Comparison of ENCODE assay signal across 13 mouse cellular contexts in the genomic region with DNA sequence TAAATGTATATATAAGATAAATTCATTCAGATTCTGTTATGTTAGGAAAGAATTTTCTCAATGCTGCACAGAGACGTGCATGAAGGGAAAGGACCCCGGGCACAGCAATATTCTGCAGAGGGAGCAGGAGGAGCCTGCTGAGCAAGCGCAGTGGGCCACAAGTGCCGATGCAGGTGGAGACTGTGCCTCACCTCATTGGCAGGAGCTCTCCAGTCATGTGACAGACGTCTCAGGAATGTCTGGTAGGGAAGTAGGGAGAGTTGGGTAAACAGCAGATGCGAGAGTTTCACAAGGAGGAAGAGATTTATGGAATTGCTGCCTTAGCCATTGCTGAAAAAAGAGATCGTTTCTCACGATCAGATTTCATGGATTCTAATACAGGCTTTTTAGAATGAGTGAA.
A peak's percentile ranks its signal among the peaks of the same experiment; 100 is the strongest.
DNase-seq lines count a peak whose midpoint lies in the region; ATAC-seq and TF ChIP-seq lines count a peak whose summit lies in the region.
"Had no signal": no experiment of that assay in that cellular context is flagged by ENCODE, and none has a peak within 500 bp of the region (broad histone marks: within the 10 kb centered on the region; RNA-seq: fewer than 3 reads in every experiment).

No protein-coding gene starts in this region.

- H3K4me2 ChIP-seq in hindbrain, embryonic 16.5 days (ENCODE audit: low read length): 0 out of 2 replicates have a peak overlapping the region, but pooled peaks have one; percentile 11
- H3K4me2 ChIP-seq in hindbrain, postnatal 0 days (ENCODE audit: low read depth, low read length): no peak overlapping the region
- peak overlapping the region; percentile 35 for H3K4me2 ChIP-seq in kidney, embryonic 16.5 days (replicated peaks; ENCODE audit: low read depth, low read length)
- H3K4me2 ChIP-seq: heart, embryonic 15.5 days; liver, embryonic 15.5 days had no signal

- ATAC-seq in hindbrain, embryonic 16.5 days: 0 out of 2 replicates have a peak, but pooled peaks have one; percentile 18
- ATAC-seq in hindbrain, postnatal 0 days: no peak
- peak; percentile 81 for ATAC-seq in kidney, embryonic 16.5 days (ENCODE audit: low FRiP score, low TSS enrichment)

- no peak for TF ChIP-seq CTCF in hindbrain, postnatal 0 days (IDR thresholded peaks at IDR 0.05; ENCODE audit: low read depth)

- no peak overlapping the region for H3K9ac ChIP-seq in hindbrain, embryonic 16.5 days (ENCODE audit: low read depth, low read length)
- H3K9ac ChIP-seq in hindbrain, postnatal 0 days (replicated peaks; ENCODE audit: low read length): no peak overlapping the region
- peak overlapping the region; percentile 28; the same call in 1 of the 2 replicates for H3K9ac ChIP-seq in kidney, embryonic 16.5 days (replicated peaks; ENCODE audit: low read length)
- H3K9ac ChIP-seq: heart, embryonic 15.5 days; liver, embryonic 15.5 days had no signal

- H3K36me3 ChIP-seq in hindbrain, embryonic 16.5 days (ENCODE audit: control insufficient read depth, insufficient read depth, low read length): no peaks in the 10 kb centered on the region
- no peaks in the 10 kb centered on the region for H3K36me3 ChIP-seq in hindbrain, postnatal 0 days (ENCODE audit: insufficient read depth, low read length)
- no peaks in the 10 kb centered on the region for H3K36me3 ChIP-seq in kidney, embryonic 16.5 days (ENCODE audit: insufficient read depth, low read length)
- H3K36me3 ChIP-seq: heart, embryonic 15.5 days; liver, embryonic 15.5 days had no signal

- peaks cover 6% of the 10 kb centered on the region for H3K4me1 ChIP-seq in hindbrain, embryonic 16.5 days (ENCODE audit: control insufficient read depth, insufficient read depth, low read depth, low read length)
- H3K4me1 ChIP-seq in hindbrain, postnatal 0 days (ENCODE audit: insufficient read depth, low read length): peaks cover 5% of the 10 kb centered on the region; the same call in 1 of the 2 replicates
- peaks cover 31% of the 10 kb centered on the region for H3K4me1 ChIP-seq in kidney, embryonic 16.5 days (ENCODE audit: insufficient read depth, low read length)

- no peaks in the 10 kb centered on the region for H3K27me3 ChIP-seq in hindbrain, embryonic 16.5 days (replicated peaks; ENCODE audit: control insufficient read depth, insufficient read depth, low read length)
- H3K27me3 ChIP-seq in hindbrain, postnatal 0 days (ENCODE audit: insufficient read depth, low read length): no peaks in the 10 kb centered on the region
- H3K27me3 ChIP-seq in kidney, embryonic 16.5 days (ENCODE audit: insufficient read depth, low read length): no peaks in the 10 kb centered on the region
- H3K27me3 ChIP-seq: heart, embryonic 15.5 days; liver, embryonic 15.5 days had no signal

- WGBS in hindbrain, embryonic 16.5 days: 61% methylated on average over 8 of the region's 8 CpGs
- WGBS in hindbrain, postnatal 0 days: 59% methylated on average over 8 of the region's 8 CpGs
- 29% methylated on average over 8 of the region's 8 CpGs for WGBS in kidney, embryonic 16.5 days

- no peak for DNase-seq in hindbrain, postnatal 0 days (ENCODE audit: low spot score)
- peak; percentile 86 for DNase-seq in ZHBTc4 (ENCODE audit: low read depth, low spot score)
- DNase-seq in lung, postnatal 14 days: peak; percentile 28
- no peak for DNase-seq in adrenal gland, adult (ENCODE audit: inconsistent age in 2 of 2, low spot score in 1 of 2)
- no peak for DNase-seq in thymus, postnatal 14 days
- DNase-seq in cerebellum, adult 8-10 months: no peak
- DNase-seq: adrenal gland, postnatal 25 days; cerebellum, postnatal 36 days; thymus, postnatal 36 days had no signal

- H3K27ac ChIP-seq in hindbrain, embryonic 16.5 days (ENCODE audit: low read depth, low read length): no peak overlapping the region
- H3K27ac ChIP-seq in hindbrain, postnatal 0 days: no peak overlapping the region
- H3K27ac ChIP-seq in kidney, embryonic 16.5 days (ENCODE audit: low read length): peak overlapping the region; percentile 21; the same call in 1 of the 2 replicates
- H3K27ac ChIP-seq: heart, embryonic 15.5 days; liver, embryonic 15.5 days had no signal

- no peak overlapping the region for H3K4me3 ChIP-seq in hindbrain, embryonic 16.5 days (ENCODE audit: low read length)
- H3K4me3 ChIP-seq in hindbrain, postnatal 0 days (ENCODE audit: low read length): no peak overlapping the region
- peak overlapping the region; percentile 6; the same call in 1 of the 2 replicates for H3K4me3 ChIP-seq in kidney, embryonic 16.5 days (ENCODE audit: low read length)
- H3K4me3 ChIP-seq: heart, embryonic 15.5 days; liver, embryonic 15.5 days had no signal

- no peaks in the 10 kb centered on the region for H3K9me3 ChIP-seq in hindbrain, embryonic 16.5 days (ENCODE audit: control insufficient read depth, low read length)
- no peaks in the 10 kb centered on the region for H3K9me3 ChIP-seq in hindbrain, postnatal 0 days (ENCODE audit: low read length)
- no peaks in the 10 kb centered on the region for H3K9me3 ChIP-seq in kidney, embryonic 16.5 days (ENCODE audit: low read length)
- H3K9me3 ChIP-seq: heart, embryonic 15.5 days; liver, embryonic 15.5 days had no signal

Comparison
In these comparisons a context has a peak if more than half of its experiments do, and no peak if none do; other contexts are left out.
1. DNase-seq: peak in ZHBTc4 (single experiment) and lung, postnatal 14 days (single experiment); none in hindbrain, postnatal 0 days (single experiment), adrenal gland, adult (0 of 2), thymus, postnatal 14 days (single experiment) and cerebellum, adult 8-10 months (single experiment).